ENCODE assay signal across 17 mouse cellular contexts in the genomic region with DNA sequence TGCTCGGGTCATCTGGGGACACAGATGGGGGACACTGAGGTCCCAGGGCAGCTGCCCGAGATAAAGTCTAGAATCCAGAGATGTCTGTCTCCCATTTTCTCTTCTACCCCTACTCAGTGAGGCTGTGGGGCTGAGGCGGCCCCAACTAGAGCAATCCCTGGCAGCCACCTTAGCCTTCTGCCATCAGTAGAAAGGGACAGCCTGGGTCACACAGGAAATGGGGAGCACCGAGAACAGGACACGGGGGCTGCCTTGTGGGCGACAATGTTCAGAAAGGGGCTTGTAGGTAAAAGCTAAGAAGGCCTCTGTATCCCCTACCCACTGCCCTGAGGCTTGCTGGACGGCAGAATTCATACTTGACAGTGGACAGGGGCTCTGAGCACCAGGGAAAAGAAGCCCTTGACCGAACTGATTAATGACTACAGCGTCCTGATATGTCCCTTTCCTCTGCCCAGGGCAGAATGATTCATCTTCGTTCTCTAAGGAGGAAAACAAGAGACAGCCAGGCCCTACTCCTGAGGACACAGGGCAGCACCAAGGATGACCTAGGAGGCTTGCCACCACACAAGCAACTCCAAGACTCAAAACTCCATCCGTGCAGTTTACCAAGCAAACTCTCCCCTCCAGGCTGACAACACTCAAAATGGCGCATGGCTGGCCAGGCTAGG. TPM values are rescaled to one million over a fixed set of nuclear protein-coding genes. Genes with fewer than 3 reads are reported as not detected.
DNase-seq lines count a peak whose midpoint lies in the region; ATAC-seq lines count a peak whose summit lies in the region.
"Had no signal": no experiment of that assay in that cellular context is flagged by ENCODE, and none has a peak within 500 bp of the region (broad histone marks: within the 10 kb centered on the region; RNA-seq: fewer than 3 reads in every experiment).

No protein-coding gene starts in this region.

- no peak for ATAC-seq in hindbrain, embryonic 16.5 days
- no peak for ATAC-seq in midbrain, embryonic 13.5 days

- peak overlapping the region; percentile 11; the same call in 1 of the 2 replicates for H3K4me3 ChIP-seq in hindbrain, embryonic 10.5 days
- H3K4me3 ChIP-seq in hindbrain, embryonic 16.5 days (ENCODE audit: low read length) = no peak overlapping the region
- peak overlapping the region; percentile 20; the same call in 1 of the 2 replicates for H3K4me3 ChIP-seq in midbrain, embryonic 10.5 days
- H3K4me3 ChIP-seq in midbrain, embryonic 13.5 days (replicated peaks) = no peak overlapping the region
- 0 out of 2 replicates have a peak overlapping the region, but pooled peaks have one; percentile 1 for H3K4me3 ChIP-seq in embryonic facial prominence, embryonic 10.5 days
- H3K4me3 ChIP-seq: erythroblast, embryonic 14.5 days; hindbrain, embryonic 12.5 days; liver, embryonic 15.5 days had no signal

- H3K36me3 ChIP-seq in hindbrain, embryonic 10.5 days = peaks cover 73% of the 10 kb centered on the region
- H3K36me3 ChIP-seq in hindbrain, embryonic 16.5 days (ENCODE audit: control insufficient read depth, insufficient read depth, low read length) = peaks cover 14% of the 10 kb centered on the region
- peaks cover 70% of the 10 kb centered on the region for H3K36me3 ChIP-seq in midbrain, embryonic 10.5 days
- peaks cover 62% of the 10 kb centered on the region for H3K36me3 ChIP-seq in midbrain, embryonic 13.5 days
- H3K36me3 ChIP-seq in embryonic facial prominence, embryonic 10.5 days (replicated peaks) = peaks cover 72% of the 10 kb centered on the region
- H3K36me3 ChIP-seq: liver, embryonic 15.5 days had no signal

- 91% methylated on average over 12 of the region's 12 CpGs for WGBS in hindbrain, embryonic 10.5 days
- WGBS in hindbrain, embryonic 16.5 days = 91% methylated on average over 12 of the region's 12 CpGs
- WGBS in midbrain, embryonic 10.5 days = 93% methylated on average over 12 of the region's 12 CpGs
- WGBS in midbrain, embryonic 13.5 days = 92% methylated on average over 12 of the region's 12 CpGs
- 90% methylated on average over 12 of the region's 12 CpGs for WGBS in embryonic facial prominence, embryonic 10.5 days

- 0 out of 2 replicates have a peak overlapping the region, but pooled peaks have one; percentile 4 for H3K27ac ChIP-seq in hindbrain, embryonic 10.5 days
- H3K27ac ChIP-seq in hindbrain, embryonic 16.5 days (ENCODE audit: low read depth, low read length) = no peak overlapping the region
- H3K27ac ChIP-seq in midbrain, embryonic 10.5 days (replicated peaks) = no peak overlapping the region
- H3K27ac ChIP-seq in midbrain, embryonic 13.5 days = no peak overlapping the region
- H3K27ac ChIP-seq in embryonic facial prominence, embryonic 10.5 days (replicated peaks) = no peak overlapping the region
- H3K27ac ChIP-seq: hindbrain, embryonic 12.5 days; liver, embryonic 15.5 days; macrophage had no signal

- 0 out of 2 replicates have a peak, but pooled peaks cover 4% of the 10 kb centered on the region for H3K9me3 ChIP-seq in hindbrain, embryonic 10.5 days
- no peaks in the 10 kb centered on the region for H3K9me3 ChIP-seq in hindbrain, embryonic 16.5 days (ENCODE audit: control insufficient read depth, low read length)
- H3K9me3 ChIP-seq in midbrain, embryonic 10.5 days (replicated peaks) = peaks cover 8% of the 10 kb centered on the region; the same call in 1 of the 2 replicates
- no peaks in the 10 kb centered on the region for H3K9me3 ChIP-seq in midbrain, embryonic 13.5 days
- H3K9me3 ChIP-seq in embryonic facial prominence, embryonic 10.5 days = no peaks in the 10 kb centered on the region
- H3K9me3 ChIP-seq: hindbrain, embryonic 12.5 days; liver, embryonic 15.5 days had no signal

- H3K4me1 ChIP-seq in hindbrain, embryonic 10.5 days (replicated peaks) = peaks cover 90% of the 10 kb centered on the region
- peaks cover 72% of the 10 kb centered on the region for H3K4me1 ChIP-seq in hindbrain, embryonic 16.5 days (ENCODE audit: control insufficient read depth, insufficient read depth, low read depth, low read length)
- H3K4me1 ChIP-seq in midbrain, embryonic 10.5 days = peaks cover 89% of the 10 kb centered on the region
- peaks cover 81% of the 10 kb centered on the region for H3K4me1 ChIP-seq in midbrain, embryonic 13.5 days (replicated peaks)
- H3K4me1 ChIP-seq in embryonic facial prominence, embryonic 10.5 days = peaks cover 77% of the 10 kb centered on the region

- peak; percentile 63 for DNase-seq in adrenal gland, adult 8-10 months
- DNase-seq in adrenal gland, postnatal 25 days = no peak
- no peak for DNase-seq in hindbrain, embryonic 10.5 days (ENCODE audit: low spot score)
- DNase-seq in midbrain, embryonic 10.5 days (ENCODE audit: low spot score) = no peak
- DNase-seq in embryonic facial prominence, embryonic 10.5 days (ENCODE audit: low spot score) = no peak
- no peak for DNase-seq in spleen, adult 18-20 months
- DNase-seq: cerebellum, adult 8-10 months; gastrocnemius, postnatal 36 days; kidney, adult 8-10 months; right cerebral cortex, postnatal 14 days; thymus, adult 18-20 months had no signal

- no peaks in the 10 kb centered on the region for H3K27me3 ChIP-seq in hindbrain, embryonic 10.5 days (ENCODE audit: insufficient read depth, poor library complexity, severe bottlenecking)
- H3K27me3 ChIP-seq in hindbrain, embryonic 16.5 days (replicated peaks; ENCODE audit: control insufficient read depth, insufficient read depth, low read length) = no peaks in the 10 kb centered on the region
- no peaks in the 10 kb centered on the region for H3K27me3 ChIP-seq in midbrain, embryonic 10.5 days (ENCODE audit: low read depth, poor library complexity, severe bottlenecking)
- H3K27me3 ChIP-seq in midbrain, embryonic 13.5 days = no peaks in the 10 kb centered on the region
- no peaks in the 10 kb centered on the region for H3K27me3 ChIP-seq in embryonic facial prominence, embryonic 10.5 days (replicated peaks; ENCODE audit: low read depth, poor library complexity, severe bottlenecking)
- H3K27me3 ChIP-seq: hindbrain, embryonic 12.5 days had no signal

- H3K9ac ChIP-seq in hindbrain, embryonic 16.5 days (ENCODE audit: low read depth, low read length) = no peak overlapping the region; the same call in 1 of the 2 replicates
- H3K9ac ChIP-seq in midbrain, embryonic 13.5 days (replicated peaks) = no peak overlapping the region; the same call in 1 of the 2 replicates
- H3K9ac ChIP-seq: liver, embryonic 15.5 days had no signal

- no peak overlapping the region for H3K4me2 ChIP-seq in hindbrain, embryonic 16.5 days (ENCODE audit: low read length)
- no peak overlapping the region for H3K4me2 ChIP-seq in midbrain, embryonic 13.5 days (replicated peaks)
- H3K4me2 ChIP-seq: liver, embryonic 15.5 days had no signal

RNA-seq across cellular contexts. Expression of gene Csnk1e, which starts 17.7 kb away (rescaled TPM):
- total RNA-seq in adrenal gland, adult 8-10 months (2022) = 100 to 1,000 TPM in 2 of 4 experiments, 10 to 100 TPM in 2; 80.4 to 126 (median 97.1) TPM
- 92.0 and 115 TPM in 2 replicates for total RNA-seq in adrenal gland, postnatal 25 days (2021)
- 148 and 190 TPM in 2 replicates for polyA plus RNA-seq in hindbrain, embryonic 10.5 days (2016; fragmentation: Nextera tagmentation; extraction: Ambion mirVana)
- polyA plus RNA-seq in hindbrain, embryonic 16.5 days (2015; fragmentation: Nextera tagmentation; extraction: Ambion mirVana) = 132 and 147 TPM in 2 replicates
- 128 and 162 TPM in 2 replicates for polyA plus RNA-seq in midbrain, embryonic 10.5 days (2016; fragmentation: Nextera tagmentation; extraction: Ambion mirVana)
- polyA plus RNA-seq in midbrain, embryonic 13.5 days (2015; fragmentation: Nextera tagmentation; extraction: Ambion mirVana) = 233 and 269 TPM in 2 replicates
- 143 and 156 TPM in 2 replicates for polyA plus RNA-seq in embryonic facial prominence, embryonic 10.5 days (2016; fragmentation: Nextera tagmentation; extraction: Ambion mirVana)

RNA-seq across cellular contexts. Expression of gene Tmem184b, which starts 34.3 kb away (rescaled TPM):
- total RNA-seq in adrenal gland, adult 8-10 months (2022) = 10 to 100 TPM; 39.1 to 76.8 (median 65.3) TPM
- total RNA-seq in adrenal gland, postnatal 25 days (2021) = 47.1 and 54.5 TPM in 2 replicates
- polyA plus RNA-seq in hindbrain, embryonic 10.5 days (2016; fragmentation: Nextera tagmentation; extraction: Ambion mirVana) = 54.8 and 56.2 TPM in 2 replicates
- polyA plus RNA-seq in hindbrain, embryonic 16.5 days (2015; fragmentation: Nextera tagmentation; extraction: Ambion mirVana) = 42.4 and 54.9 TPM in 2 replicates
- 56.3 and 58.7 TPM in 2 replicates for polyA plus RNA-seq in midbrain, embryonic 10.5 days (2016; fragmentation: Nextera tagmentation; extraction: Ambion mirVana)
- polyA plus RNA-seq in midbrain, embryonic 13.5 days (2015; fragmentation: Nextera tagmentation; extraction: Ambion mirVana) = 32.8 and 35.0 TPM in 2 replicates
- 57.7 and 58.9 TPM in 2 replicates for polyA plus RNA-seq in embryonic facial prominence, embryonic 10.5 days (2016; fragmentation: Nextera tagmentation; extraction: Ambion mirVana)

Comparison
In these comparisons a context has a peak if more than half of its experiments do, and no peak if none do; other contexts are left out.
1. H3K4me3 ChIP-seq: peak in hindbrain, embryonic 10.5 days (single experiment), midbrain, embryonic 10.5 days (single experiment) and embryonic facial prominence, embryonic 10.5 days (single experiment); none in hindbrain, embryonic 16.5 days (single experiment) and midbrain, embryonic 13.5 days (single experiment).